Mouse (Mus musculus): ENCODE measurements around the gene Gm44805. TPM values are rescaled to one million over a fixed set of nuclear protein-coding genes. Genes with fewer than 3 reads are reported as not detected.

Gm44805 gene
- total RNA-seq, 2 experiments from 2014 or later: not detected

- no peak for DNase-seq (ENCODE audit: extremely low spot score in 1 of 2, low spot score in 1 of 2)
These were observed 2.6 kb upstream of the Gm44805 start for GRCm38 (mm10) chr7:19683771-19684201.

GRCm38 (mm10) chr7:19682979-19683378 is 1.8 kb upstream of the Gm44805 start:
- DNase-seq (ENCODE audit: extremely low spot score in 1 of 2, low spot score in 1 of 2): no peak

DNA sequence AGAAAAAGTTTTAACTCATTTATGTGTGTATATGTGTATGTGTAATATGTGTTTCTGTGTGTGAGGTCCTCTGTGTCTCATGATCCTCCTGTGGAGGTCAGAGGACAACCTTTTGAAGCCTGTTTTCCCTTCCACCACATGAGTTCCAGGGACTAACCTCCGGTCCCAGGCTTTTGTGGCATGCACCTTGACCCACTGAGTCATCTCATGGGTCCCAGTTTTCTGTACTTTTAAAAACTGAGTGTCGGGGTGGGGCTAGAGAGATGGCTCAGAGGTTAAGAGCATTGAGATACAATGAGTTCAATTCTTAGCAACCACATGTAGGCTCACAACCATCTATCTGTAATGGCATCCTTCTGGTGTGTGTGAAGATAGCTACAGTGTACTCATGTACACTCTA is 521 bp downstream of the Gm44805 start:
- DNase-seq (ENCODE audit: extremely low spot score in 1 of 2, low spot score in 1 of 2): no peak

GRCm38 (mm10) chr7:19678901-19679300 is 2.3 kb downstream of the Gm44805 start:
- no peak for DNase-seq (ENCODE audit: extremely low spot score in 1 of 2, low spot score in 1 of 2)

DNA sequence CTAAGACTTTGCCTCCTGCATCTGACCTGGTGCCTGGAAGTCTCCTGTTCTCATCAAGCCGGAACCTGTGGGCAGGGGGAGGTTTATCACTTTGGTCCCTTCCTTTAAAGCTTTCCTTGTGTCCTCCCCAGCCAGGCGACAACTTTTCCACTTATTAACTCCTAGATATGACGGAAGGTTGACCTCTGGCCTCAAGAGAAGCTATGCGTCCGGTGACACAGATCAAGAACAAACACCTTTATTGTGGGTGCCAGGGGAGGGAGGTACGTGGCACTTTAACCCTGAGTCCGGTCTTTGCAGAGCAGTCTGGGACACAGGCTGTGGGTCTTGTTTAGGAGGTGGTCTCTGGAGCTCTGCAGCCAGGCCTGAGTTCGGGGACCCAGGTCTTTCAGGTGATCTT is 3.4 kb downstream of the Gm44805 start, which contains the start of gene Apoc2:
Gene Apoc2, minus strand, starts transcription at position 70 of the 400 bp plus-strand sequence.
- no peak for DNase-seq (ENCODE audit: extremely low spot score in 1 of 2, low spot score in 1 of 2)

- no peak for DNase-seq (ENCODE audit: extremely low spot score in 1 of 2, low spot score in 1 of 2)
These were observed 4.6 kb downstream of the Gm44805 start for GRCm38 (mm10) chr7:19676662-19677061.

- no peak for DNase-seq (ENCODE audit: extremely low spot score in 1 of 2, low spot score in 1 of 2)
These were observed 5.4 kb downstream of the Gm44805 start for GRCm38 (mm10) chr7:19675824-19676223.

- no peak for DNase-seq (ENCODE audit: extremely low spot score in 1 of 2, low spot score in 1 of 2)
These were observed 8.0 kb downstream of the Gm44805 start for GRCm38 (mm10) chr7:19673083-19673699.

GRCm38 (mm10) chr7:19671511-19671910 is 9.7 kb downstream of the Gm44805 start:
- no peak for DNase-seq (ENCODE audit: extremely low spot score in 1 of 2, low spot score in 1 of 2)

DNA sequence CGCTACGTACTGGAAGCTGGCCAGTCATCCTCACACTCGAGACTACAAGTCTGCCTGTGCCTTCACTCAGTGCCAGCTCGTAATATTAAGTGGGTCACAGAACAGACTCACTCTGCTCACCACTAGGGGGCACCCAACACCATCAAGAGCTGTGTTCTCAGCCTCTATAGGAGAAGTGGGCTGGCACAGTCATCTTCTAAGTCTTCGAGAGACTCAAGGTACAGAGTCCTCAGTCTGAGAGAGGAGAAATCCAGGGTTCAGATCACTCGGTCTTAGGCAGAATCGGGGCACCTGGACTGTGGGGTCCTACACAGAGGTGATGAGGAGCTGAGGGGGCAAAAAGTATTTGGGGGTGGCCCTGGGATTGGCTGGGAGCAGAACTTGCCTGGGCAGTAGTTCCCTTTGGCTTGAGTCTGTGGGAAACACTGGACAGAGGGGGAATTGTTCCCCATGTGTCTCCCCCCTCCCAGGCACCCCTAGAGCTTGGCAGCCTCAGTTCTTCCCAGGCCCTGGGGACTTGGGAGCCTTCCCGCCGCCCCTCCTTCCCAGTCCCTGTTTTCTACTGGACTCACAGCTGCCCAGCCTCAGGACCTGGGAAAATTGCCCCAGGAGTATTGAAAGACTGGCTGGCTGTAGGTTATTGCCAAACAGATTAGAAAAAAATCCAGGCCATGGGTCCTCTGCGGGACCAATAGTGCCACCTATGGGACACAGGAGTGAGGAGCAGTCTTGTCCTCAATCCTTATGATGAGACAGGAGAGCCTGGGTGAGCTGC is 12.1 kb downstream of the Gm44805 start:
- DNase-seq (ENCODE audit: extremely low spot score in 1 of 2, low spot score in 1 of 2): peak; percentile 81 to 96

DNA sequence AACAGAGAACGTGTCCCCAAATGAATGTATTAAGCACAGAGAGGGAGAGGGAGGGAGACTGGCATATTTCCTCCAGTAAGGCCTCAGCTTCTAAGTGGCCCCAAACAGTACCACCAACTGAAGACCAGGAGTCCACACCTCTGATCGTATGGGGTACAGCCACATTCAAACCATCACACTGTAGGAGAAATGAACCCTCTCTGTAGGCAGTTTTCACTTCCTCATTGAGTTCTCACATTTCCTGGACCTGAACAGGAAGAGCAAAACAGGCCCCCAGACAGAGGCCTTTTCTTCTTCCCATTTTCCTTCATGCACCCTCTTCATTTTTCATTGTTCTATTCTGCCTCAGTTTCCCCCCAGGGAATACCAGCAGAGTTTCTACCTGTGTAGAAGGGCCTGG is 13.8 kb downstream of the Gm44805 start:
- DNase-seq (ENCODE audit: extremely low spot score in 1 of 2, low spot score in 1 of 2): no peak

GRCm38 (mm10) chr7:19666750-19667149 is 14.5 kb downstream of the Gm44805 start:
- no peak for DNase-seq (ENCODE audit: extremely low spot score in 1 of 2, low spot score in 1 of 2)

- peak; percentile 93 to 97 for DNase-seq (ENCODE audit: extremely low spot score in 1 of 2, low spot score in 1 of 2)
These were observed 16.0 kb downstream of the Gm44805 start, which contains the start of gene Clptm1 for GRCm38 (mm10) chr7:19664955-19665841. Gene Clptm1 (minus strand): TSS chr7:19665033.

- peak in 1 of 2 experiments; percentile 11 for DNase-seq (ENCODE audit: extremely low spot score in 1 of 2, low spot score in 1 of 2)
These were observed 16.7 kb downstream of the Gm44805 start for GRCm38 (mm10) chr7:19664455-19664954.

DNA sequence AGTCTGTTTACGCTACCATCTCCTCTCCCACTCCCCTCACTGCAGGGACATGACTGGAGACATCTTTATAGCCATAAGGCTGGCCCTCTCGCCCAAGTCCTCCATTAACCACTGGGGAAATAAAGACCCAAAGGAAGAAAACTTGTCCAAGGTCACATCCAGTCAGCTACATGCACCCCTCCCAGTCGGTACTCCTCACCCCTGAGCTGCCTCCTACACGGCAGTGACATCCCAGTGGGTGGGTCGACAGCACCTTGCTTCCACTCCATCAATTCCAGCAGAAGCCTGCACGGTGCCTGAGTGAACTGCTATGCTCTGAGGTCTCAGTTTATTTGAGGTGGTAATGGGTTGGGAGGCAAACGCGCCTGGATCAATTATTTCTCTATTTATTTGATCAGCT is 17.3 kb downstream of the Gm44805 start:
- no peak for DNase-seq (ENCODE audit: extremely low spot score in 1 of 2, low spot score in 1 of 2)

DNA sequence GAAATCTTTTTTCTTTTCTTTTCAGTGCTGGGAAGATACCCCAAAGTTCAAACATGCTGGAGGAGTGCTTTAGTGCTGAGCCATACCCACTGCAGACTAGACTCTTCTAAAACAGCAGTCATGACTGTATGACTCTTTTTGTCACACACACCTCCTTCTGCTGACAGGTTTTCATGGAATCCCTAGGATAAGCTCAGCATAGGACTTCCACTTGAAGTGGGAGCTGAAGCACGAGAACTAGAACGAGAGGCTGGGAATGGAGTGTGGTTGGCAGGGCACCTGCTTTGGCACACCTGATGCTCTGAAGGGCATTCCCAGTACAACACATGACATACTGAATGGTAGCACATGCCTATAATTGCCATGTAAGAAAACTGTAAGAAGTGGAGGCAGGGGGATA is 28.6 kb downstream of the Gm44805 start:
- no peak for DNase-seq (ENCODE audit: extremely low spot score in 1 of 2, low spot score in 1 of 2)

DNA sequence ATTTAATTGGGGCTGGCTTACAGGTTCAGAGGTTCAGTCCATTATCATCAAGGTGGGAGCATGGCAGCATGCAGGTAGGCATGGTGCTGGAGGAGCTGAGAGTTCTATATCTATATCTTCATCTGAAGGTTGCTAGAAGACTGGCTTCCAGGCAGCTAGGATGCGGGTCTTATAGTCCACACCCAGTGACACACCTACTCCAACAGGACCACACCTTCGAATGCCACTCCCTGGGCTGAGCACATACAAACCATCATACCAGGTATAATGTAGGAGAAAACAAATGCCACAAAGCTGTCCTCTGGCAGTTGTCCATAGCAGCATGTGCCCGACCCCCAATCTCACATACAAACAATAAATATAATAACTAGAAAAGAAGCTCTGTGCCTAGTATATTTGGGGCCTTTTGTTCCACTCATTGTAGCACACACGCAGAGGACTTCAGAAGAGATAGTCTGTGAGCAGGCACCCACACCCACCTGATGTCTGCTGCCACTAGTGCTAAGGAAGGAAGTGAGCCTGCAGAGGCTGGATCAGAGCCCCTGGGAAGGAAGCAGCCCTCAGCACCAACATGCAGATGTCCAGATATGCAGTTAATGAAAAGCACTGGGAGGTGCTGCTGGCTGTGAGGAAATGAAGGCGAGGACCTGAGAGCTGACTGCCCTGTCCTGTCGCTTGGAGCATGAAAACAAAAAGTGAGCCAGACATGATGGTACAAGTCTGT is 30.0 kb downstream of the Gm44805 start:
- no peak for DNase-seq (ENCODE audit: extremely low spot score in 1 of 2, low spot score in 1 of 2)

DNA sequence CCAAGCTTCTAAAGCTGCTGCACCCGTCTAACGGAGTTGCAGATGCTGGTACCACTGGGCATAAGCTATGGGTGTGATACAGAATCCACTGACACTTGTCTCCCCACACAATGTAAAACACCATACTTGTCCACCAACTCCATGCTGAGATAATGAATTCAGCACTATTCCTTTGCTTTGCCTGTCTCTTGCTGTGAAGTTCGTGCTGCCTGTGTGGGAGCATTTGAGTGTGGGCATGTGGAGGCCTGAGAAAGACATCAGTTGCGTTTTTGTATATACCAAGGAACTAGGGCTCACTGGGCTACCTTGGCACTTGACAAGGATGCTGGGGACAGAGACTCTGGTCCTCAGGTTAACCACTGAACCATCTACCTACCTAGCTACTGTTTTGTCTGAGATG is 40.0 kb downstream of the Gm44805 start:
- no peak for DNase-seq (ENCODE audit: extremely low spot score in 1 of 2, low spot score in 1 of 2)

DNA sequence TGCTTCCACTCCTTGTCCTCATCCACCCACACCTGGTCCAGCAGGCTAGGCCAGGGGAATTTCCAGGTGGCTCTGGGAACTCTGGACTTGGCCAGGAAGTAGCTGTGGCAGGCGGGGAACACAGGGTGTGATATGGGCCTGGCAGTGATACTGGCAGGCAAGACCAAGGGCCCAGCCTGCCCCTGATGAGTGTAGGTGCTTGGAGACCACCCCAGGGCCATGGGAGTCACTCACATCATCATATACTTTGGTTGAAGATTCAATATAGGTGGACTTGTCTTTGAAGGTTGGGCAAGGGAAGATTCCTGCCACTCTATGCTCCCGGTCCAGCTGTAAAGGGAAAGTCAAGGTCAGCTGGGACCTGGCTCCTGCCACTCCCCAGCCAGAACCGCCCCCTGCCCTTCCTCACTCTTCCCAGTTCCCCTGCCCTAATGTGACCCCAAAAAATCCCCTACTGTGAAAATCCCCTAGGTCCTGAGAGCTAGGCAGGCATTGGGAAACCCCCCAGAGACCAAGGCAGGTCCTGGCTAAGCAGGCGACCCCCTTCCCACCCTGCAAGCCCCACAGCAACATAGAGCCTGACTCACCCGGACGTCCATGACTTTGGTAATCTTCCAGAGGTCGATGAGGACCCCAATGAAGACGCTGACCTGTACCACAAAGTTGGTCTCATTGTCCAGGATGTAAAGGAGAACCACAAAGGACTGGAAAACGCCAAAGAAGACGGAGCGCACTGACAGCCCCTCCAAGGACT is 46.0 kb downstream of the Gm44805 start:
- no peak for DNase-seq (ENCODE audit: extremely low spot score in 1 of 2, low spot score in 1 of 2)
